Mouse (Mus musculus): ENCODE results near the gene Agbl4.

Agbl4 gene

DNA sequence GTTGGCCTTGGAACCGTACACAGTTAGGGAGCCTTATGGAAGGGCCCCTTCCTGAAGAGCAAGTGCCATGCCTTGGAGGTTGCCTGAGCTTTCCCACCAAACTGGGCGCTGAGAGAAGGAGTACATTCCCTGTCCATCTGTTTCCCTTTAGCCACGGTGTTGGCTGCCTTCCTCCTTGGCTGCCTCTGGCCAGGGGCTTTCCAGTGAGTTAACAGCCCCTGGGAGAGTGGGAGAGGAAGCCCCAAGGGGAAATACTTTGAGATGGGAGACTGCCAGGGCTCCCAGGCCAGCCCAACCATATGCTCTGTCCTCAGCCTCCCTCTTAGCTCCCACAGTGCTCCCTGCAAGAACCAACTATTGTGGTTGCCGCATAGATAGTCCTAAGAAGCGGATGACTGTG is 1087.7 kb downstream of the Agbl4 start:
- DNase-seq (ENCODE audit: low read depth in 1 of 2, low spot score in 2 of 2): no peak

DNA sequence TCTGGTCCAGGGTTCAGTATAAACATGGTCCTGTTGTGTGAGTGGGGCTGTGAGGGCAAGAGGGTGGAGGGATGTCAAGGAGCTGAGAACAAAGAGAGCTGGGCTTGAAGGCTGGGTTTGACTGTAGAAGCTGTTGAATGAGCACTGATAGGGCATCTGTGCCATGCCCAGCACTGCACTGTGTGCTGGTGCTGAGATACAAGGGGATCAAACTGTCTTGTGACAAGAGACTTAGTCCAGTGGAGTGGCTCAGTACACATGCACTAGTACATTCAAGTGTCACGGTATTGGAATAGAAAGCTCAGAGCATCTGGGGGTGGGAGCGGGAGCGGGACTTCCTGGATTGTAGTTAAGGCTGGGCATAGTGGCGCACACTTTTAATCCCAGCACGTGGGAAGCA is 1088.7 kb downstream of the Agbl4 start:
- DNase-seq (ENCODE audit: low read depth in 1 of 2, low spot score in 2 of 2): no peak

DNA sequence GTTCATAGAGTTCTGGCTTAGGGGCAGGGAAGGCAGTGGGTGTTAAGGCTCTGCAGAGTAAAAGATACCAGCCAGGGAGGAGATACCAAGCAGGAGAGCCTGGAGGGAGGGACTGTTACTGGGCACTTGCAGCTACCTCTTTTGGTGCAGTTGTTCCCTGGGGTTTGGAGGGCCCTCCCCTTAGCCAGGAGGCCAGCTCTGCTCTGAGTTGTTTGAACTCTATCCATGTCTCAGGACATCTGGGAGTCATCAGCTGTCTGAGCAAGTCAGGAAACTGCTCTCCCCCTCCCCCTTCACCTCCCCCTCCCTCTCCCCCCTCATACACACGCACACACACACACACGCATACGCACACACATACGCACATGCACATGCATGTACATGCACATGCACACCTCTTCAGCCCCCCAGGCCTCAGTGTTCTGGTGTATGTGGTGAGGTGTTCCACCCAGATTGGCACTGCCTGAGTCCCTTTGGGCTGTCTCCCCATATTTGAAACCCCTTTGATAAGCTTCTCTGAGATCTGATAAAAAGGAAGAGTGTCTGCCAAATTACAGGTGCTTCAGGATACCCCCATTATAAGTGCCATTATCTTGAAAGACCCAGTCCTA is 1089.9 kb downstream of the Agbl4 start:
- no peak for DNase-seq (ENCODE audit: low read depth in 1 of 2, low spot score in 2 of 2)

DNA sequence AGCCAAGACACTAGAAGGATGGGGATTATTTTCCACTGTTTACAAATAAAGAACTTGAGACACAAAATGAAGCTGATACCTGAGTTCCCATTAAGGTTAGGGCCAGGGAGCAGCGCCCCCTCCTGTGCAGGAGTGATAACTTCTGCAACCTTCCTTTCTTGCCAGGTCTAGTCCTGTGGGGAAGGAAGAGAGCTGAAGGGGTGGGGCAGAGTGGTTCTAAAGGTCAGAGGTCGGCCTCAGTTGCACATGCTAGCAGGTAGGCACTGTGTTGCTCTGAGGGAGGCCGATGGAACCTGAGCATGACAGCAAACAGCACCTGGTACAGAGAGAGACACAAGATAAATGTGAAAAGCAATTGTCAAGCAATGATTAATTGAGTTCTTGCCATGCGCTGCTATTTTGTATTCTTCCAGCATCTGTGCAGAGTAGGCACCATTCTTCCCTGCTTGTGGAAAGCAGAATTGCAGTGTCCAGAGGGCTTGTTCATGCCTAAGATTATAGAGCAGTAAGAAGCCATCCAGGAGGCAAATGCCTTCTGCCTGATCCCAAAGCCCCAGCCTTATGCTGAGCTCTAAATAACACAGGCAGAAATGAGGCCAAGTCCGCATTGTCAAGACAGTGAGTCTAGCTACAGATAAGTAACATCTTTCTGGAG is 1096.4 kb downstream of the Agbl4 start:
- no peak for DNase-seq (ENCODE audit: low read depth in 1 of 2, low spot score in 2 of 2)

DNA sequence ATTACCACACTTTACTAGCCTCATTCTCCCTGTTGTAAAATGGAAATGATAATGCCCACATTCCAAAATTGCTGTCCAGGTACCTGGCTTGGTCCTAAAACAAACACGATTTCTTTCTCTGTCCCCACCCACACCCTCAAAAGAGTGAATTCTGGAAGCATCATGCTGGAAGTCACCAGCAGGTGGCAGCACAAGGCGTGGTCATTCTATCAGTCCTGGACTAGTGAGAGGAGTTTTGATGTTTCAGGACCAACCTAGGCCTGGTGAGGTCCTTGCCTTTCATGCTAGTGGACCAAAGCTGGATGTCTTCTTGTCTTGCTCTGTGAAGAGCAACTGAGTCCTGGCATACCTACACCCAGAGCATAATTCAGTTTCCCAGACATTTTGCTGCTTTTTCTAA is 1098.5 kb downstream of the Agbl4 start:
- DNase-seq (ENCODE audit: low read depth in 1 of 2, low spot score in 2 of 2): no peak

DNA sequence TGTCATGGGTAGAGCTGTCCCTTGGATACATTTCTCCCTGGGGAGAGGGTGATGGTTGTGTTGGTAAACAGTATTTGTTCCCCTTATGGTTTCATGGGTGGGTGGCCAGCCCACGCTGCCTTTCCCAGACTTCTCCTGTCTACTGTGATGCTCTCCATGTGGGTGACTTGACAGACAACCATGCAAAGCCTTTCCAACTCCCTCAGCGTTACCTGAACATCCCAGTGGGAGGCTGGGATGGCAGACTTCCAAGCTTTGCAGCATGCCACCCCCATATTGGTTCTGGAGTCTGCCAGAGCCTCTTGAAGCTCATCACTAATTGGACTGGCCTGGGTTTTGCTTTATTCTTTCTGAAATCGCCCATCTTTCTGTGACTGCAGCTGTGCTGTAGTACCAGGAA is 1101.3 kb downstream of the Agbl4 start:
- no peak for DNase-seq (ENCODE audit: low read depth in 1 of 2, low spot score in 2 of 2)

DNA sequence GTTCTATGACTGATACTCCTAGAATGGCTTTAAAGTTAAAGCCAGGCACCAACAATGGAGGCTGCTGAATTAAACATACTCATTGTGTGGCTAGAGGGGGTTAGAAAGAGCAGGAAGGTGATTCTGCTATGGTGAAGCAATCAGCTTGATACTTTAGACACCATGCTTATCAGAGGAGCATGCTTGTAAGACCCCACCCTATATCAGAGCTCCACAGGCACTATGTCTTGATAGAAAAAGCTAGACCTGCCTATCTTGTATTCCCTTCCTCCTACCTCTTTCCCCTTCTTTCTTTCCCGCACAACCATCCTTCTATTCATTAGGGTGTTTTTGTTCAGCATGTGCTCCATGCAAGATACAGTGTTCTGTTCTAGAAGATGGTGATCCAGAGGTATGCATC is 1104.0 kb downstream of the Agbl4 start:
- DNase-seq (ENCODE audit: low read depth in 1 of 2, low spot score in 2 of 2): no peak

DNA sequence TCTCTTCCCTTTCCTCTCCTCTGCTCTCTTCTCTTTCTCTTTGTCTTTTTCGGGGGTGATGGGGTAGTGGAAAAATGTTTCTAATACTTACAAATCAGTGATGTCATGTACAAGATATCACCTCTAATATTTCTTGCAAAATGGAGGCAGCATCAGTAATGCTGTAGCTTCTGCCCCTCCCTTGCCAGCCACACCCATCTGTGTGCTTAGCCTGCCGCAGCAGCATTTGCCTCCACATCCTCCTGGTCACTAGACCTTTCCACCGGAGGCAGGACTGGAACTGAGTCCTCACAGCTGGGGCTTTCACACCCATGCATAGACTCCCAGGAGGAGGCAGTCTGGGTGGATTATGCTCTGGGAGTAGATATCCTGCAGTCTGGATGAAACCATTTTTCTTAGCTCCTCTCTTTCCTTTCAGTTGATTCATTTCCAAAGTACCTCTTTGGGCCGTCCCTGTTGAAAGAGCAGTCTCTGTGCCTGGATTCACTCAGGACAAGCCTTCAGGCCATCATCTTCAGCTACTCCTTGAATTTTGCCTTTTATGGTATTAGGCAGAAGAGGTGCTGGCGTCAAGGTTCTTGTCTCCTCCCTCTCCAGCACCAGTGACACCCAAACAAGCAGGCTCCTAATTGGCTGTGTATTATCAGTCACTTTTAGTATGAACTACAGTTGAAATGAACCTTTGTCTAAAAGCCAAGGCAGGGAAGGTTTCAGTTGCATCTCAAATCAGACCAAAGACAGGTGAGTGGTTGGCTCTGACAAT is 1105.7 kb downstream of the Agbl4 start:
- no peak for DNase-seq (ENCODE audit: low read depth in 1 of 2, low spot score in 2 of 2)

DNA sequence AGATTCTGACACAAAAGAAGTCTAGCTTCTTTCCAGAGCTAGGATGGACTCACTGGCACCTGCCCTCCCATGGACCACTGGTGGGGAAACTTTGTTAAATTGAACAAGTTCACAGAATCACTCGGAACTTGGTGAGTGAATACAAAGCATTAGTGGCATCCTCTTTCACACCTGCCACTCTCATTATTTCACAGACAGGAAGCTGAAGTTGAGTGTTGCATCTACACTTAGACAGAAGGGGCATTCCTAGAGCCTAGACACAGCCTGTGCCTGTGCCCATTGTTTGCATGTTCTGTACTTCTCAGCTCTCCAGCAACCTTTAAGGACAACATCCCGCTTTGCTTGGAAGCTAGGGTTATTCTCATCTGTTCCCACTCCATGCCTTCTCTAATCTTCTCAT is 1107.5 kb downstream of the Agbl4 start:
- DNase-seq (ENCODE audit: low read depth in 1 of 2, low spot score in 2 of 2): no peak

DNA sequence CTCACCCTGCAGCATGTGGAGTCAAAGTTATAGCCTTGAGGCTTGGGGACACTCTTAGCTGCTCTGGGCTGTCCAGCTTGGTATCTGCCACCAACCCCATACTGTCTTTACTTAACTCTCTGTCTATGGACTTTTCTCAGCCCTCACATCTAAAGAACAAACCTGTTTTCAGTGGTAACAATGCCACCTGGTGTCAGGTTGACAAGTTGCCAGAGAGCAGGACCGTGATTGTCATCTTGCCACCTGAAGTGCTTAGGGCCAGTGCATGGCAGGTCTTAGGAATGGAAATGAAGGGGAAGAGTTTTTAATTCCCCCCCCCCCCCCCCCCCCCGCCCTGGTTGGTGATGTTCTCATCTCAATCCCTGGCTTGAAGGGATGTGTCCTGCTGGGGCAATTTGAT is 1112.7 kb downstream of the Agbl4 start:
- no peak for DNase-seq (ENCODE audit: low read depth in 1 of 2, low spot score in 2 of 2)

DNA sequence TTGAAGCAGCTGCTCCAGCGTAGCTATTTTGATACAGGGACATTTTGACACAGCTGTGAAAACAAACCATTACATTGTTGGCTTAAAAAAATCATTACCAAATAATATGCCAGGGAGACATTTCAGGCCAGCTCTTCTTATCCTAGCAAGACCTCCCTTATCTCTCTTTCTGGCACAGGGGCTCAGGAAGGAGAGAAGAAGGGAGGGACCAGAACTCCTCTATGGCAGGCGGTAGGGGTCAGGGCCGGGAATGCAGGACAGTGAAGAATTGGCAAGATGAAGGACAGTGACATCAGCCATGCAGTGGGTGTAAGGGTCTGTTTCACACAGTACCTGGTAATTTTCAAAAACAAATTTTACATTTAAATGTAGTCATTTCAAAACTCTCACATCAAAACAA is 1116.5 kb downstream of the Agbl4 start:
- no peak for DNase-seq (ENCODE audit: low read depth in 1 of 2, low spot score in 2 of 2)

DNA sequence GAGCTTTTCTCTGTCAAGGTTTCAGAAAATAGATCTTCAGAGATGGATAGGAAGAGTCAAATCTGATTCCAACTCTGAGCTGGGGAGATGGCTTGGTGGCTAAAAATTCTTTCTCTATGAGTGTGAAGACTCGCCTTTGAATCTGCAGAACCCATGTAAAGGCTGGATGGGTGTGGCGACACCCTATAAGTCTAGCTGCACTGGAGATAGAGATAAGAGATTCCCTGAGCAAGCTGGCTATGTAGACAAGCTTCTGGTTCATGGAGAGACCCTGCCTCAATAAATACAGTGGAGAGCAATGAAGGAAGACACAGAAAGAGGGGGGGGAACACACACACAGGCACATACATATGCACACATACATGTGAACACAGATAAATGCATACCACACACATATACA is 1118.7 kb downstream of the Agbl4 start:
- DNase-seq (ENCODE audit: low read depth in 1 of 2, low spot score in 2 of 2): no peak

DNA sequence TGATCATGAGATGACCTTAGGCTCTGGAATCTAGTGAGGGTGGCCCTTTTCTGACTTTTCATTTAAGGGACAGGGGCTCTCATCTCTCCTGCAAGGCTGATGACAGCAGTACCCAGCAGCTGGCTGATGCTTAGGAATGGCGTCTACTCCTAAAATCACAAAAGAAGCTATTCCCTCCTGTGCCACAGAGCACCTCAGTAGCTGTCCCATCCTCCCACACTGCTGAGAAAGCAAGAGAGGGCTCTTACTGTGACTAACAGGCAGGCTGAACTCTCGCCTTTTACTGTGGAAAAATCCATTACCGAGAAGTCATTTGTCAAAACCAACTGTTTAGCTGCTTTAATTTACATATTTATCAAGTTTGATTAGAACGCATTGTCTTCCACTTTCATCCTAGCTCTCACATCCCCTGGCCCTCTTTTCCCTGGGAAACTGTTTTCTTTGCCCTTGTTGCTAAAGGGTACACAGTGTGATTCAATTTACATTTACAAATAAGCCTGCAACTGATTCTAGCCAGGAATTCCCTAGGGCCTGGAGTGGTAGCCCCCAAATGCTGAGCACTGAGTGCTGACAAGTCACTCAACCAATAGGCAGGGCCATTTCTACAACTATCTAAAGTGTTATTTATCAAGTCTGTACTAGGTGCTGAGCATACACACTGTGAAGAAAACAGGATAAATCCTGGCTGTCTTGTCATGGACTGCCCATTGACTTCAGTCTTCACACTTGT is 1119.8 kb downstream of the Agbl4 start:
- no peak for DNase-seq (ENCODE audit: low read depth in 1 of 2, low spot score in 2 of 2)

DNA sequence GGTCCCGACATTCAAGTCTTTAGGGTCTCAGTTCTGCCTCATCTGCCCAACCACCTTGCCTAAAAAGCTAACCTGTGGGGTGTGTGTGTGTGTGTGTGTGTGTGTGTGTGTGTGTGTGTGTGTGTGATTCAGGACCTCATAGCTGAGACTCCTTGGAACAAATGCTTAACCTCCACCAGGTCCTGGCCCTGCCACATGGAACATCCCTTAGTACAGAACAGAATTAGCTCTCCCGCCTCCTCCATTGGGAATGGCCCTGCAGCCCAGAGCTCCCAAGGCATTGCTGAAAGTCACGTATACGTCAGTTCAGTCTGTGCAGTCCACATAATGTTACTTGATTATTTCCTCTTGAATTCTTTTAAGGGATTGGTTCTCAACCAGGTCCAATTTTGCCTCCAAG is 1120.7 kb downstream of the Agbl4 start:
- DNase-seq (ENCODE audit: low read depth in 1 of 2, low spot score in 2 of 2): no peak

DNA sequence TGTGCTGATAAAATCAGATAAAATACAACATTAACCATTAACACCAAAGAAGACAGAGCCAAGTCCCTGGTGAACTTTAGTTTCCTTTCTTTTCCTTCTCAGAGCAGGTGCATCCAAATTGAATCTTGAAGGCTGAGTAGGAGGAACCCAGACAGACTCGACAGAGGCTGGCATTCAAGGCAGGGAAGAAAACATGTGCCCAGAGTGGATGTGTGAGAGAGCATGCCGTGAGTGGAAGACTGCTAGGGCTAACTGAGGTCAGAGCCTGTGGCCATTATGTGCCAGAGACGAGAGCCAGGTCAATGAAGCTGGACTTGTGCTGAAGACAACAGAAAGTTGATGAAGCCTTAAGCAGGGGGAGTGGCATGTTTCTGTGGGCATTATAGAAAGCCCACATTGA is 1121.8 kb downstream of the Agbl4 start:
- DNase-seq (ENCODE audit: low read depth in 1 of 2, low spot score in 2 of 2): no peak

DNA sequence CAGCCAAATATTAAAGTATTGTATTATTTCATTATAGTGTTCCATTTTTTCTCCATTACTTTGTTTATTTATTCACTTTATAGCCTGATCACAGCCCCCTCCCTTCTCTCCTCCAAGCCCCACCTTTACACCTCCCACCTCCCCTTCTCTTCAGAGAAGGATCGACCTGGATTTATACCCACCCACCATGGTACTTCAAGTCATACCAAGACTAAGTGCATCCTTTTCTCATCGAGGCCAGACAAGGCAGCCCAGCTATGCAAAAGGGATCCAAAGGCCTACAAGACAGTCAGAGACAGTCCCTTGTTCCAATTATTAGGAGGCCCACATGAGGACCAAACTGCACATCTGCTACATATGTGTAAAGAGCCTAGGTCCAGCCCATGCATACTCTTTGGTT is 1122.5 kb downstream of the Agbl4 start:
- no peak for DNase-seq (ENCODE audit: low read depth in 1 of 2, low spot score in 2 of 2)

DNA sequence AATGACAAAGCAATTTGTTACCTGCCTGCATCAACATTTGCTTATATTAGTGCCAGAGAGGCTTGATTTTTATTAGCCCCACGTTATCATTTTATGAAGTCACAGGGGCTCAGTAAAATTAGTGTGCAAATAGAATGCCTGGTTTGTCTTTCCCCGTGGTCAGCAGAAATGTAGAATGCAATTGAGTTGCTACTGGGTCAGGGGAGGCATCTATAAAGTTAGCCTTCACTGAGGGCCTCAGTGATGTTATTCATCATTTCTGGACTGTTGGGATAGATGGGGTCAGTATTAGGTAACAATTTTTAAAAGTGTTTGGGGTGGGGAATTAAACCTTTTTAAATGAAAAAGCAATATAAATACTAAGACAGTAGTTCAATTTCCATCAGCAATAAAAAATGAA is 1125.5 kb downstream of the Agbl4 start:
- no peak for DNase-seq (ENCODE audit: low read depth in 1 of 2, low spot score in 2 of 2)

DNA sequence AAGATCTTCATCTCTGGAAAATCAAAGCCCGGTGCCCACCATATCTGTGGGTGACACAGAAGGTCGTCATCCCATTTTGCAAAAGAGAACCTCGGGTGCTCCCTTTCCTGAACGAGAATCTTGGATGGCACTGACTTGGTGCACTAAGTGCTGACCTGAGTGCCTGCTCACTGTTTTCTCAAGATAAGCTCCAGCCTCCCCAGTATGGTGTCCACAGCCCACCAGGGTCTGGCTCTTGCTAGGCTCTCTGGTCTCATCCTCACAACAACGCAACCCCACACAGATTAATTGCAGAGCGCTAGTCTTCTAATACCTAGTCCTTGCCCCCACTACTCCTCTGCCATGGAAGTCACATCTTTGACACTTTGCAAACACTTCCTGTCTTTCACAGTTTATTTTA is 1131.5 kb downstream of the Agbl4 start:
- DNase-seq (ENCODE audit: low read depth in 1 of 2, low spot score in 2 of 2): no peak

DNA sequence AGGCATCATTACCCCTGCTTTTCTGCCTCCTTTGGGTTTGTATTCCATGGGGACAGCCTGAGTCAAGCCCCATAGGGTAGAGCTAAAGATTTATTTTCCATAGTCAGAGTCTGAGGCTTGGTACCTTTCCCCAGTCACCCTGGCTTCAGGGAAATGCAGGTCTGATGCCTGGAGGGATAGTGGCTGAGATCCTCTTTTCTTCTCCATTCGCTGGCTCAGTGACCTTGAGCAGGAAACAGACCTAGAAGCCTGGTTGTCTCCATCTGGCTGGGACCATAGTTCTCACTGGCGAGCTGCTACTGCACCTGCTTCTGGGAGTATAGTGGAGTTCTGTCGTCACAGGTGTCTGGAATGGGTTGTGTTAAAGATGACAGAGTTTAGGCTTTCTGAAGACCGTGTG is 1132.5 kb downstream of the Agbl4 start:
- no peak for DNase-seq (ENCODE audit: low read depth in 1 of 2, low spot score in 2 of 2)

DNA sequence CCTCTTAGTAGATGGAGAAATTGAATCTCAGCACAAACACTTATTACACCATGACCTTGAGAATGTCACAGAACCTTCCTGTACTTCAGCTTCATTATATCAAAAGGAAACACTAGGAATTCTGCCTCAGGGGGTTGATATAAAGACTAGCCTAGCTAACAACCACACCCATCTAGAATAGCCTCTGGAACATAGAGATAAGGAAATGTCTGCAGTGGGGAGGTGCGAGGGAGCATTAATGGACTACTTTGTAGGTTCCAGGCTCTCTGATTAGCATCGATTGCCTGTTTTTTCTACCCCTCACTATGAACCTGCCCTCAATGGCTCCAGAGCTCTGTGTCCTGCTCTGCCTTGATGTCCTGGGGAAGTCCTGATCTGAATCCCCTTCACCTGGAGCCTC is 1133.1 kb downstream of the Agbl4 start:
- DNase-seq (ENCODE audit: low read depth in 1 of 2, low spot score in 2 of 2): no peak

DNA sequence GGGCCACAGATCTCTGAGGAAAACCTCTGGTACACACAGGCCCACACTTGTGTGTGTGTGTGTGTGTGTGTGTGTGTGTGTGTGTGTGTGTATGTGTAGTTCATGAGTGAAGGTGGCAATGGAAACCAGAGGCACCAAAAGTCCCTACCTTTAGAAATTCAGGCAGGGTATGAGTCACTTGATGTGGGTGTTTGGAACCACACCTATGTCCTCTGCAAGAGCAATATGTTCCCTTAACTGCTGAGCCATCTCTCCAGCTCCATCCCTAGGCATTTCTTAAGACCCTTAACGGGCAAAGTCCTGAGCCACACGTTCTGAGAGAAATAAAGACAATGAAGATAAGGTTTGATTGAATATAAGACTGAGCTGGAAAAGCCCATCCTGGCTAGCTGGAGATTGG is 1147.2 kb downstream of the Agbl4 start:
- DNase-seq (ENCODE audit: low read depth in 1 of 2, low spot score in 2 of 2): no peak

DNA sequence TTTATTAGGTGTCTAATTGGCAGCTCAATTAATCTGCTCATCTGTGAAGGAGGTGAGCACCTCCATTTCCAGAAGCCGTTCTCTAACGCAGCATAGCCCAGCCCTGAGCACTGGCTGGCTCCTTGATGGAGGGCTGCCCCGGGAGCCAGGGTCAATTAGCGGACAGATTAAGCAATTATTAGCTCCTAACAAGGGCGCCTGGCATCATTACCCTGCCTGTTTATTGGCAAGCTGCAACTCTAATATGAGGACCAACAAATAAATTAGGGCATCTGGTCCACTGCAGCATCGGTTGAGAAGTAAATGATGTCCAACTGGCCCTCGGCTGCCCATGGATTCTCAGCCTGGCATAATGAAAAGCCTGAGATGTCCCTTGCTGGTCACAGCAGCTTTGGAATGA is 1148.5 kb downstream of the Agbl4 start:
- no peak for DNase-seq (ENCODE audit: low read depth in 1 of 2, low spot score in 2 of 2)
